Mouse (Mus musculus) forebrain, embryonic 12.5 days (tissue): Measurements from ENCODE around the gene Slc17a9. TPM values are rescaled to one million over a fixed set of nuclear protein-coding genes. Genes with fewer than 3 reads are reported as not detected.

ENCODE experiments used
- ATAC-seq: fragments of 200-750 bp; cut with Nextera tagmentation; 2 replicates; pipeline ENCODE4 v1.8.0; 2017; ENCODE audit warnings: moderate TSS enrichment; ENCODE audit not compliant: low FRiP score
- H3K27ac ChIP-seq: fragments of 300-500 bp; sonication (generic); 2 replicates; pipeline ENCODE4 v1.5.1; 2016; ENCODE audit warnings: mild to moderate bottlenecking
- H3K27me3 ChIP-seq: fragments of 300-500 bp; sonication (generic); 2 replicates; pipeline ENCODE4 v1.6.1; 2016; ENCODE audit warnings: mild to moderate bottlenecking
- H3K36me3 ChIP-seq: fragments of 300-500 bp; sonication (generic); replicated peaks from 2 replicates; pipeline ENCODE4 v1.6.1; 2016; ENCODE audit warnings: mild to moderate bottlenecking
- H3K4me1 ChIP-seq: fragments of 300-500 bp; sonication (generic); 2 replicates; pipeline ENCODE4 v1.6.1; 2016
- H3K4me2 ChIP-seq: fragments of 300-500 bp; sonication (generic); 2 replicates; pipeline ENCODE4 v1.6.1; 2016; ENCODE audit warnings: mild to moderate bottlenecking, moderate library complexity
- H3K4me3 ChIP-seq: fragments of 300-500 bp; sonication (generic); replicated peaks from 2 replicates; pipeline ENCODE4 v1.5.1; 2016; ENCODE audit warnings: mild to moderate bottlenecking
- H3K9ac ChIP-seq: fragments of 300-500 bp; sonication (generic); 2 replicates; pipeline ENCODE4 v1.6.1; 2016; ENCODE audit warnings: mild to moderate bottlenecking
- H3K9me3 ChIP-seq: fragments of 300-500 bp; sonication (generic); 2 replicates; pipeline ENCODE4 v1.6.1; 2016
- WGBS: fragments of 180-500 bp; shearing (Covaris S2); methylation state at CpG from one replicate; pipeline ENCODE4 v1.1.7; 2016; 5-methylcytosine and 5-hydroxymethylcytosine counted together
- polyA plus RNA-seq: library from polyadenylated mRNA; unstranded; fragments of >200 nt; fragmentation: Nextera tagmentation; extraction: Ambion mirVana; gene quantifications from 2 replicates; pipeline ENCODE4 v1.2.1, GENCODE M21; 2016

Gene Slc17a9
- 0.37 and 0.55 TPM in 2 replicates for polyA plus RNA-seq

- no peaks in the 10 kb centered on the region for H3K9me3 ChIP-seq
- H3K4me1 ChIP-seq: peaks cover 5% of the 10 kb centered on the region; the same call in 1 of the 2 replicates
- ATAC-seq: no peak
- H3K36me3 ChIP-seq: peaks cover 44% of the 10 kb centered on the region
- peaks cover 3% of the 10 kb centered on the region; the same call in 1 of the 2 replicates for H3K27me3 ChIP-seq
- H3K4me3 ChIP-seq: no peak within 1 kb of the TSS
- H3K27ac ChIP-seq: no peak within 1 kb of the TSS
- 7% methylated on average over 18 of the region's 18 CpGs for WGBS
- no peak within 1 kb of the TSS for H3K9ac ChIP-seq
- no peak within 1 kb of the TSS for H3K4me2 ChIP-seq
Observed at GRCm38 (mm10) chr2:180724585-180725413, at the start of gene Slc17a9. Gene Slc17a9 (plus strand): TSS chr2:180725263.

DNA sequence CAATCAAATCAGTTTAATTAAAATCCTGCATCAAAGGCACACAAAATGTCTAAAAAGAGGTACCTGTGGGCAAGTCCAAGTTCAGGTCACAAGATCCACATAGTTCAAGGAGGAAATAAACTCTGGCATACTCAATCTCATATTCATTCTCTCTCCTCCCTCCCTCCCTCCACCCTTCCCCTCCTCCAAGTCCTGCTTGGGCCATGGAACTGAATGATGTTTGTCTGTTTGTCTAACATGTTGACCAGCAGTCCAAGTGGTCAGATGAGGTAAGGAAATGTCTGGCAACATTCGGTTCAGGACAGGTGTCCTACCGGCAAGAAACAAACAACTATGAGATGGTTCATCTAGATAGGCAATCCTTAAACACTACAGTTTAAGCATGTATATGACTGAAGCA, 48.4 kb upstream of the Slc17a9 start:
- Histone ChIP-seq H3K9ac (no peak overlapping the region), H3K4me1 (no peaks in the 10 kb centered on the region), H3K4me2 (no peak overlapping the region), H3K27ac (no peak overlapping the region), H3K36me3 (peaks cover 51% of the 10 kb centered on the region), H3K9me3 (no peaks in the 10 kb centered on the region), H3K4me3 (no peak overlapping the region), H3K27me3 (no peaks in the 10 kb centered on the region)
- ATAC-seq: no peak
- WGBS: 94% methylated on average over 2 of the region's 2 CpGs

GRCm38 (mm10) chr2:180678609-180679140, 46.4 kb upstream of the Slc17a9 start:
- Histone ChIP-seq H3K36me3 (peaks cover 49% of the 10 kb centered on the region), H3K9ac (no peak overlapping the region), H3K27me3 (no peaks in the 10 kb centered on the region), H3K4me2 (no peak overlapping the region), H3K4me1 (no peaks in the 10 kb centered on the region), H3K4me3 (no peak overlapping the region), H3K27ac (no peak overlapping the region), H3K9me3 (no peaks in the 10 kb centered on the region)
- 26% methylated on average over 4 of the region's 4 CpGs for WGBS
- peak; percentile 58 for ATAC-seq

DNA sequence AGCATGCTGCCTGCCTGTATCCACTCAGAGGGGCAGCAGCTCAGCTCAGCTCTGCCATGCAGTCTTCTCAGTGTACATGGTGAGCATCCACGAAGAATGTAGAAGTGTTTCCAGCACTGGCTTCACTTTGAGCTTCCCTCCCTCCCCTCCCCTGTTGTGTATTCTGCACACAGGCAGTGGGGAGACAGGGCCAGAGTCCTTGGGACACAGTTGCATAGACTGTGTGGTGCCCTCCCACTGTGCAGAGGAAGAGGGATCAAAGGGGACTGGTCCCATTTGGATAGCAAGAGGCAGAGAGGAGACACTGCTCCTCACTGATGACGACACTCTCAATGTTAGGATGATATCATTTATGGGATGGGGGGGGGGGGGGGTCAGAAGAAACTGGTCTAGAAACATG, 43.8 kb upstream of the Slc17a9 start:
- Histone ChIP-seq H3K9me3 (no peaks in the 10 kb centered on the region), H3K9ac (no peak overlapping the region), H3K4me2 (no peak overlapping the region), H3K4me3 (no peak overlapping the region), H3K27me3 (no peaks in the 10 kb centered on the region), H3K4me1 (no peaks in the 10 kb centered on the region), H3K36me3 (peaks cover 65% of the 10 kb centered on the region), H3K27ac (no peak overlapping the region)
- ATAC-seq: no peak
- 77% methylated on average over 2 of the region's 2 CpGs for WGBS

DNA sequence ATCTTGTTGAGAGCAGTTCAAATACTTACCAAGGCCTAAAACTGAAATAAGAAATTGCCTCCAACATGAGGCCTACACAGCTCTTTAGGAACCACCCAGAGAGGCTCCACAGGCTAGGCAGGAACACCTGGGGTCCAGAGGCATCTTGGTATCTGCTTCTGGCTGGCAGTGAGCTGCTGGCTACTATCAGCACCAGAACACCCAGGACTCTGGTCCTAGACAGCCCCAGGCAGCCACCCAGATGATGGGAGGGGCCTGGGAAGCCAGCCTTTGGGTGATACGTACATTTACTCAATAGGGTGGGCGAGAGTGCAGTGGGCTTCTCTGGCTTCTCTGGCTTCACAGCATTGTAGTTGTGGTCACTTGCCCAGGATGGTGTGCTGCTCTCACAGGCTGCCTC, 41.5 kb upstream of the Slc17a9 start:
- no peaks in the 10 kb centered on the region for H3K9me3 ChIP-seq
- H3K4me3 ChIP-seq: no peak overlapping the region
- no peak overlapping the region for H3K9ac ChIP-seq
- no peaks in the 10 kb centered on the region for H3K4me1 ChIP-seq
- H3K27ac ChIP-seq: no peak overlapping the region
- no peak overlapping the region for H3K4me2 ChIP-seq
- WGBS: 89% methylated on average over 2 of the region's 2 CpGs
- H3K36me3 ChIP-seq: peaks cover 88% of the 10 kb centered on the region
- no peaks in the 10 kb centered on the region for H3K27me3 ChIP-seq
- ATAC-seq: no peak

DNA sequence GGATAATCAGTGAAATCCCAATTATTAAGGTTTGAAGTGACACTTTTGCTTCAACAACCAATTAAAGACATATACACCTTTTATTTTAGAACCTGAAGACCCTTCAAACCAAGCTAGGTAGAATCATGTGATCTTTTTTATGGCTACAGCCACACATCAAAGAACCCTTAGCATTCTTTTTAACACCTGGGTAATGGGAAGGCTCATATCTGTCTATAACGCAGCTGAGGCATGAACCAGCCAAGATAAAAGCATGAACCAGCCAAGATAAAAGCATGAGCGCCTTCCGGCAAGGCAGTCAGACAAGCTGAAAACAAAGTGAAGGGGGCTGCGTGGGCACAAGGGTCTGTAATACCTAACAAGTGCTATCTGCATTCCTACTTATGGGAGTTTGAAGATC, 41.0 kb upstream of the Slc17a9 start:
- H3K27ac ChIP-seq: no peak overlapping the region
- no peak for ATAC-seq
- H3K4me1 ChIP-seq: no peaks in the 10 kb centered on the region
- no peak overlapping the region for H3K4me2 ChIP-seq
- H3K9me3 ChIP-seq: no peaks in the 10 kb centered on the region
- WGBS: 95% methylated on average over 4 of the region's 4 CpGs
- H3K36me3 ChIP-seq: peaks cover 93% of the 10 kb centered on the region
- H3K27me3 ChIP-seq: no peaks in the 10 kb centered on the region
- H3K4me3 ChIP-seq: no peak overlapping the region
- no peak overlapping the region for H3K9ac ChIP-seq

DNA sequence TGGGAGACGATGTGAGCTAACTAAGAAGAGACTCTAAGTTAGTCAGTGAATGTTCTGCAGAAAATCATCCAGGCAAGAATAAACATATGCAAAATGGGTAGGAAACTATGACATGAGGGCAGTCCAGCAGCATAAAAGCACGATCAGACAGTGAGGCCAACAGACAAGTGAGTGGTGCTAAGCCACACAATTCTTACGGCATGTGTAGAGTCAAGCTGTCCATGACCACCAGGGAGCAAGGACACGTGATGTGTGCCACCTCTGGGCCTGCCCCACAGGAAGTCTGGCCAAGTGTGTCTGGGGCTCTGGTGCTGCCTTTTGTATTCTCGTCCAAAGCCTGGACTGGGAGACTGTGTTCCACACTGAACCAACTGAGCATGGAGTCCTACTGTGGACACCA, 35.2 kb upstream of the Slc17a9 start:
- H3K36me3 ChIP-seq: peaks cover 62% of the 10 kb centered on the region

DNA sequence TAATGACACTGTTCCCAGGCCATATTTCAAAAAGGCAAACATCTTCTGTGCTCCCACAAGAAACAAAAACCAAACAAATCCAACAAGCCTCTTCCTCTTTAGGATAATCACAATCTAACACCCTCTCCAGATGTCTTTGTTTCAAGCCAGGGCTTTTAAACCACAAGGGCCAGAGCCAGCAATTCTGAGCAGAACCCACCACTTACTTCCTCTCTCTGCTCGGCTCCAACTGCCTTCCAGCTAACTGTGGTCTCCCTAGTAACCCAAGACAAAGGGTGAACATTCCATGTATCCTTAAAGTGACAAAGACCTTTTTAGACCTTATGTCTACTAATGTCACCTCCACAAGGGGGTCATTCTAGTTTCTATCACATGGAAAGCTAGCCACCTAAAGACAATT, 32.4 kb upstream of the Slc17a9 start:
- Histone ChIP-seq H3K27ac (peak overlapping the region; percentile 75), H3K4me2 (peak overlapping the region; percentile 21; the same call in 1 of the 2 replicates)
- peak; percentile 57; the same call in 1 of the 2 replicates for ATAC-seq

More for the DNA sequence above, 35.2 kb upstream of the Slc17a9 start:
- H3K4me1 ChIP-seq: peaks cover 9% of the 10 kb centered on the region
- H3K27ac ChIP-seq: no peak overlapping the region
- 85% methylated on average over 5 of the region's 5 CpGs for WGBS
- no peak overlapping the region for H3K9ac ChIP-seq
- H3K9me3 ChIP-seq: no peaks in the 10 kb centered on the region
- H3K4me2 ChIP-seq: no peak overlapping the region
- no peaks in the 10 kb centered on the region for H3K27me3 ChIP-seq
- ATAC-seq: no peak
- no peak overlapping the region for H3K4me3 ChIP-seq

GRCm38 (mm10) chr2:180695176-180695575, 29.9 kb upstream of the Slc17a9 start:
- no peaks in the 10 kb centered on the region for H3K27me3 ChIP-seq
- no peak overlapping the region for H3K4me2 ChIP-seq
- H3K4me3 ChIP-seq: no peak overlapping the region
- peaks cover 27% of the 10 kb centered on the region for H3K4me1 ChIP-seq
- WGBS: 58% methylated on average over 2 of the region's 2 CpGs
- no peak overlapping the region for H3K9ac ChIP-seq
- no peak overlapping the region for H3K27ac ChIP-seq
- peaks cover 9% of the 10 kb centered on the region for H3K36me3 ChIP-seq
- no peak for ATAC-seq
- H3K9me3 ChIP-seq: no peaks in the 10 kb centered on the region

More for the DNA sequence above, 32.4 kb upstream of the Slc17a9 start:
- Histone ChIP-seq H3K9ac (peak overlapping the region; percentile 25; the same call in 1 of the 2 replicates), H3K4me3 (no peak overlapping the region), H3K9me3 (no peaks in the 10 kb centered on the region), H3K4me1 (peaks cover 17% of the 10 kb centered on the region), H3K27me3 (no peaks in the 10 kb centered on the region), H3K36me3 (peaks cover 34% of the 10 kb centered on the region)
- 0% methylated on average over 1 of the region's 1 CpGs for WGBS

DNA sequence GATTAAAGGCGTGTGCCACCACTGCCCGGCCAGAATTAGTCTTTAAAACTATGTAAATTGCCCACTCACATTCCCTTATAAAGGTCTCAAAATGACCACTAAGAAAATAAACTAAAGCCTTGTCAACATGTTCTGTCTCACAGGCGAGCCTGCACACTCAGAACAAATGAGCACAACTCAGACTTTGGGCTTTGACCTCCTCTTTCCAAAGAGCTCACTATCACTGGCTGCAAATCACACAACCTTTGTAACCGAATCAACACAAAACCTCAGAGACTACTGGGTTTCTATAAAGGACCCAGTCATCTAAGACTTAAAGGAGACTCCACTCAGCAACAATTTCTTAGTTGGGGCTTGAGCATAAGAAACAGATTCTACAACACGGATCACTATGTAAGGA, 24.6 kb upstream of the Slc17a9 start:
- 83% methylated on average over 5 of the region's 5 CpGs for WGBS
- ATAC-seq: no peak
- H3K27ac ChIP-seq: no peak overlapping the region
- H3K36me3 ChIP-seq: no peaks in the 10 kb centered on the region; the same call in 1 of the 2 replicates
- peak overlapping the region; percentile 87 for H3K4me2 ChIP-seq
- peak overlapping the region; percentile 97; the same call in 1 of the 2 replicates for H3K9ac ChIP-seq
- peak overlapping the region; percentile 92 for H3K4me3 ChIP-seq
- no peaks in the 10 kb centered on the region for H3K27me3 ChIP-seq
- peaks cover 39% of the 10 kb centered on the region for H3K4me1 ChIP-seq
- no peaks in the 10 kb centered on the region for H3K9me3 ChIP-seq

GRCm38 (mm10) chr2:180701053-180701766, 23.9 kb upstream of the Slc17a9 start:
- Histone ChIP-seq H3K27ac (peak overlapping the region; percentile 95), H3K36me3 (peaks cover 3% of the 10 kb centered on the region), H3K4me3 (peak overlapping the region; percentile 92), H3K4me1 (peaks cover 34% of the 10 kb centered on the region), H3K9ac (peak overlapping the region; percentile 97), H3K27me3 (no peaks in the 10 kb centered on the region), H3K9me3 (no peaks in the 10 kb centered on the region), H3K4me2 (peak overlapping the region; percentile 87)
- WGBS: 6% methylated on average over 26 of the region's 26 CpGs
- ATAC-seq: peak; percentile 24; the same call in 1 of the 2 replicates
